Mouse (Mus musculus): Measurements from ENCODE around the gene Pacs2.

Pacs2 gene

DNA sequence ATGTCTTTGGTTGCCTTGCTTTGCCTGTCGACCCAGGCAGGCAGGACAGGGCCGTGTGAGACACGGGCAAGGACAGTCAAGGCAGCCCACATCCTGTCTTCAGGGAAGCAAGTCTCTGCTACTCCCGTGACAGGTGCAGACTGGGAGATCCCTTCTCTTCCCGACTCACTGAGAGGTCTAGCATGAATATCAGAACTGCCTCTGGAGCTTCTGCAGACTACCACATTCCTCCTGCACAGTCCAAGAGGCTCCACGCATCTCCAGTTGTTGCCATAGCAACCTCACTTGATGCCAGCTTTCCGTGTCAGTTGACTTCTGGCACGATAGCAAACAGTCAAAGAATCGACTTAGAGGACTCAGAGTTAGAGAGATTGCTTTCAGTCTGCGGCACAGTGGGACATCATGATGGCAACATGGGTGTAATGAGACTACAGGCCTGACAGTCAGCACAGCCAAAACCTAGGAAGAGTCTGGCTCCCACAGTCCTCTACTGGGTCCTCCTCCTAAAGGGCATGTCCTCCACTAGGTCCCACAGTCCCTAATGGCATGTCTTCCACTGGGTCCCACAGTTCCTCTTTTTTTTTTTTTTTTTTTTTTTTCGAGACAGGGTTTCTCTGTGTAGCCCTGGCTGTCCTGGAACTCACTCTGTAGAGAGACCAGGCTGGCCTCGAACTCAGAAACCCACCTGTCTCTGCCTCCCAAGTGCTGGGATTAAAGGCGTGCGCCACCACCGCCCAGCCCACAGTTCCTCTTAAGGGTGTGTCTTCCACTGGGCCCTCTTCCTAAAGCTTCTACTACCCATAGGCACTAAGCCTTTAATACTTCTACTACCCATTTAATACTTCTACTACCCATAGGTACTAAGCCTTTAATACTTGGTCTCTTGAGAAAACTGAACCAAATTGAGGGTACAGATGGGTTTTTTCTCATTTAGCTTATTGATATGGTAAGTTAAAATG, 27.5 kb downstream of the Pacs2 start:
- DNase-seq (ENCODE audit: extremely low spot score, low read depth, low spot score), result no peak

DNA sequence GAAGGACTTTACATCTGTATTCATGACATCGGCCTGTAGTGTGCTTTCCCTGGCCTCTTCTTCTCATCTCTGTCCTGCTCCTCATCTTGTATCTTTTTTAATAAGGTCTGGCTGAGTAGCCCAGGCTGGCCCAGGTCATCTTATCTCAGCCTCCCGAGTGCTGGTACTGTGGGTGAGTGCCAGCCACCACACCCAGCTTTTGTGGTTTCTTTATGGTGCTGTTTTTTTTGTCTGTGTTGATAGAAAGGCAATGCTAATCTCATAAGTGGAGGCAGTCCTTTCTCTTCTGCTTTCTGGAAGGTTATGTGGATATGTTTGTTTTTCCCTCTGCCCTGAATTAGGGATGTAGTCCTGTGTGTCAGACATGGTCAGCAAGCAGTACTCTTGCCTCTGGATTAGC, 28.2 kb downstream of the Pacs2 start:
- no peak for DNase-seq (ENCODE audit: extremely low spot score, low read depth, low spot score)

DNA sequence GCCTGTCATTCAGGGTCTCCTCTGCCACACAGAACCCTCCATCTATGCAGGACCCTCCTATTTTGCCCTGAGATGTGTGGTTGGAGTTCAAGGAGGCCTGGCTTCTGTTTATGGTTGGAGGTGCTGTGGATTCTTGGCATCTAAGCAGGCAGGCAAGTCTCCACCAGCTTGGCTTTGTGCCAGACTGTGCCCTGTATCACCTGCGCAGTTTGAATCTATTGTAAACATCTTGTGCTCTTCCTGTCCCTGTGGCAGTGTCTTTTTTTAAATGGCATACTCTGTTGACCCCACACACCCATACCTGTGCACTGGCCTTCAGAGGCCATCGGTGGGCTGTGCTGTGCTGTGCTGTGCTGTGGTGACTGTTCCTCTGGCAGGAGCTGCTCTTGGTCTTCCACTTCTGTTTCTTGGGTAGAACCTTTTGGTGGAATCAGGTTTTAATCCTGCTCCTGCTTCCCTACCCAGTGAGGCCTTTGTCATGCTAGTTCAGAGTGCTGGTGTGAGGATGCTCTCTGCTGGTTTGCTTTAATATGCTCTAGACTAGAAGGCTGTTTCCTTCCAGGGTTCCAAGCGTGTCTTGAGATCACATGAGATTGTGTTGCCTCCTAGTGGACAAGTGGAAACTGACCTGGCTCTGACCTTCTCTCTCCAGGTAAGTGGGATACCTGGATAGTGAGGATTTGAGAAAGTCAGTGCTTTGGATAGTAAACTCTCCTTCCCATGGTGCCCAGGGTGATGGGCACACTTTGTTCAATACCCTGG, 30.8 kb downstream of the Pacs2 start:
- peak; percentile 2 for DNase-seq (ENCODE audit: extremely low spot score, low read depth, low spot score)

DNA sequence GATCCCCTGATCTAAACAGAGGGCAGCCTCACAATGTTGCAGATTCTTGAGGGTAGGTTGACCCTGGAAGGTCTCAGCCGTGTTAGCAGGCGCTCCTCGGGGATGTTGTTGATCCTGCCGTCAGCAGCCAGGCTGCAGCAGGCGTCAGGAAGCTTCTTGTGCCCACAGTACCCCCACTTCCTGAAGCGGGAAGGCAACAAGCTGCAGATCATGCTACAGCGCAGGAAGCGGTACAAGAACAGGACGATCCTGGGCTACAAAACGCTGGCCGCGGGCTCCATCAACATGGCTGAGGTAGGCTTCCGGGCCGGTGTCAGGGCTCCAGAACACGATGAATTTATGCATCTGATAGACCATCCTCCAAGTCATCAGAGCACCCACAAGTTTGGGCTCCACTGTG, 32.6 kb downstream of the Pacs2 start:
- no peak for DNase-seq (ENCODE audit: extremely low spot score, low read depth, low spot score)

DNA sequence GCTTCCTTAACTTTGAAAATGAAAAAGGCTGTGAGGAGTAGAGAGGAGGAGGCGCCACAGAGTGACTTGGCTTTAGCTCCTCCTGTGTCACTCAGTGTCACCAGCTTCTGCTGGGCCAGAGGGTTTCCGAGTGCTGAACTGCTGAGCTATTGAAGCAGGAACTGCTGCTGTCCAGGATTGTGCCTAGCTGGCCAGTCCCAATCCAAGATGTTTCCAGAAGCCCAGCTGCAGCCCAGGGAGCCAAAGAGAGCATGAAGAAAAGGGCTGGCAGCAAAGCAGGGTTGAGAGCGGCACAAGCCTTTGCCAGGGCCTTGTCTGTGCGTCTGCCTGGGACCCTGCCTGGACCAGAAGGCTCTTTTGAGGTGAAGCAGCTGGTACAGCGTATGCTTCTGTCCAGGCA, 33.8 kb downstream of the Pacs2 start:
- no peak for DNase-seq (ENCODE audit: extremely low spot score, low read depth, low spot score)

DNA sequence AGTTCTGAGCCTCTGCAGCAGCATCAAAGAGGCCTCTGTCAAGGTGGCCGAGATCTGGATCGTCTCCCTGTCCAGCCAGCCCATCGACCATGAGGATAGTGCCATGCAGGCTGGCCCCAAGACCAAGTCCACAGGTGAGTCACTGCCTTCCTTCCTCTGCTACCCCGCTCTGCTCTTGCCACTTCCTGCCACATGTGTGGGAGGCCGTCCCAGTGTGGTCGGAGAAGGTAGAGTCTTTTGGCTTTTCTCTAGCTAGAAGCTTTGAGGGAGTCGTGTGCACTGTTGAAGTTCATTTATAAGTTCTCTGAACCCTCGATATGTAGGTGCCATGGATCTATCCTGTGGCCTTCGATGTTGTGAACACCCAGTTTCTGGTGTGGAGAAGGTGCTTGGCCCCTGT, 35.5 kb downstream of the Pacs2 start:
- DNase-seq (ENCODE audit: extremely low spot score, low read depth, low spot score), result no peak

DNA sequence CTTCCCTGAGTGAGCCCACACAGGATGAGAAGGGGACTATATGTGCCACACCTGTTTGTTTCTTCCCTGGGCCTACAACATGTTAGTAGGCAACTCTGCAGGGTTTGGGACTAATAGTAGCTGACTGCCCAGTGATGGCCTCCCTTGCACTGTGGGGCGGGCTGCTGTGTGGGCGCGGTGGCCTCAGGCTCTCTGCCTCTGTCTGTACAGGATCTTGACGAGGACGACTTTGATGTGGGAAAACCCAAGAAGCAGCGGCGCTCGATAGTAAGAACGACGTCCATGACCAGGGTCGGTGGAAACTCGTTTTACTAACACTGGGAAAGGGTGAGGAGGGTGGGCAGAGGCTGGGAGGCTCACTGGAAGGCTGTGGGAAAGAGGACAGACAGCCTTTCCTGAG, 36.4 kb downstream of the Pacs2 start:
- DNase-seq (ENCODE audit: extremely low spot score, low read depth, low spot score), result no peak

DNA sequence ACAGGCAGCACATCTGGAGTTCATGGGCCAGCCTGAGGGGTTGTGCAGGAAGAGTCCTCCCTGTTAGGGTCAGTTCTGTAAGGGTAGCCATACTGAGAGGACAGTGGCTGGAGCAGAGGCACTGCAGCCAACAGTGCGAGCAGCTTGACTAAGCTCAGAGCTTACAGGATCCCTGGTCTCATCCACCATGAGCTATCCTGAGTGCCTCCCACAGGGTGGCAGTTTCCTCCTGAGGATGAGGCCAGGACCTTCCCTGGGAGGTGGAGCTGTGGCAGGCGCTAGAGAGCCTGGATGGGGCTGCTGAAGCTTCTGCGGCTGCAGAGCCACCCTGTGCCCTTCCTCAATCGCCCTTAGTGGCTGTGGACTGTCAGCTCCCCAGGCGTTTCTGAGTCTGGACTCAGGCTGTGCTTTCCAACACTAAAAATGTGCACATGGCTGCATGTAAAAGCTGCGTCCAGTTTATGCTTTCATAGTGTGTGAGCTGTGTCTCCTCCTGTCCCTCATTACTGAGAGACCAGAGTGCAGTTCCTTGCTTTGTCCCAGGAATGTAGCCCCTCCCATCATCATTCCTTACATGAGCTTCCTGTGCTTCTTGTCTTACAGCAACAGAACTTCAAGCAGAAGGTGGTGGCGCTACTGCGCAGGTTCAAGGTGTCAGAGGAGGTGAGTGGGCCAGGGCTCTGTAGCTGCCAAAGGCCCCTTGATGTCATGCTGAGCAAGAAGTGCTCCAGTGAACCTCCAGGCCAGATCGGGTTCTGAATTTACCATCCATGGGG, 37.5 kb downstream of the Pacs2 start:
- no peak for DNase-seq (ENCODE audit: extremely low spot score, low read depth, low spot score)

DNA sequence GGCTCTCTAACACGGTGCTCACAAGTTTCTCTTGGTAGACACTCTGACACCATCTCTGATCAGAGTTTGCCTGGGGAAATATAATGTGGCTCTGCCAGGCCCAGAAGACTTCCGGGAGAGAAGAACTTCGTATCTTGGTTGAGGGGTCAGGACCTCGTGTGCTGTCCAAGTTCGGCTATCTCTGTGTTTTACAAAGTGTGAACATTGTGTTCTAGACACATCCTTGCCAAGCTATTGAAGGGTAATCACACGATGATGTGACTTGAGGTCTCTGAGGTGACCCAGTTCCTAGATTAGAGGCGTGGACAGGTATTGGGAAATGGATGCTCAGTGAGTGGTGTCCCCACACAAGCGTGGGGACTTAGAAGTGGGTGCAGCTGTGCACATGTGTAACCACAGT, 41.8 kb downstream of the Pacs2 start:
- DNase-seq (ENCODE audit: extremely low spot score, low read depth, low spot score), result no peak

DNA sequence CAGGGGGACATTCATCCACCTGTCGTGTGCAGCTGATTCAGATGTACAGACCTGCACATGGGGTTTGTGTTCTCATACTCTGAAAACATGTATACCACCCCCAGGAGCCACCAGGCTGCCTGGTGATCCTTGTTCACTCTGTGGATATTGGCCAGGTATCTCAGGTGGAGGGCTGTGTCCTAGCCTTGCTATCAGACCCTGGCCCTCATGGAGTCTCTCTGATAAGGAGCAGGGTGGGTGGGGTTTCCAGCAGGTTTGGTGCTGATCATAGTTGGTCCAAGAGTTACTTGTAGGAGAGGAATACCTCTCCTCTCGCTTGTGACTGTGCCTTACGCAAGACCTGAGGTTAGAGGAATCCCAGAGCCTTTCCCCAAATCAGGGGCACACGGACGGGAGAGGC, 45.9 kb downstream of the Pacs2 start:
- DNase-seq (ENCODE audit: extremely low spot score, low read depth, low spot score), result no peak

DNA sequence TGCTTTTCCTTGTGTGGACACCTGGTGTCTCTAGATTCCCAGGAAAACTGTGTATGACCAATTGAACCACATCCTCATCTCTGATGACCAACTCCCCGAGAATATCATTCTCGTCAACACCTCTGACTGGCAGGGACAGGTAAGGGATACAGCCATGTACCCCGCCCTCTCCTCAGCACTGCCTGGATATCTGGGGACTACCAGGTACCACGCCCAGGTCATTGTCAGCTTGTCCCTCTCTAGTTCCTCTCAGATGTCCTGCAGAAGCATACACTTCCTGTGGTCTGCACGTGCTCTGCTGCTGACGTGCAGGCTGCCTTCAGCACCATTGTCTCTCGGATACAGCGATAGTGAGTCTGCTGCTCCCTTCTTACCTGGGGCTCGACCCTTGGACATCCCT, 47.3 kb downstream of the Pacs2 start:
- DNase-seq (ENCODE audit: extremely low spot score, low read depth, low spot score), result no peak

DNA sequence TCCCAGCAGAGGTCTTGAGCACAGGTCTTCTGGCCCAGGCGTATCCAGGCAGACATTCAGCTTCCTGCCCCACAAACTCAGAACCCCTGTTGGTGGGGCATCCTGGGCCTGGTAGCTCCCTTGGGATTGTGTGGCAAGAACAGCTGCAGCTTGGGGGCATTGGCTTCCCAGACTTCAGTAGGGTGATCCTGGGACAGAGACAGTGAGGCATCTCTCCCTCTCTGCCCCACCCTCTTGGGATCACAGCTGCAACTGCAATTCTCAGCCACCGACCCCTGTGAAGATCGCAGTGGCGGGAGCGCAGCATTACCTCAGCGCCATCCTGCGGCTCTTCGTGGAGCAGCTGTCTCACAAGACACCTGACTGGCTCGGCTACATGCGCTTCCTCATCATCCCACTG, 47.9 kb downstream of the Pacs2 start:
- DNase-seq (ENCODE audit: extremely low spot score, low read depth, low spot score), result no peak

DNA sequence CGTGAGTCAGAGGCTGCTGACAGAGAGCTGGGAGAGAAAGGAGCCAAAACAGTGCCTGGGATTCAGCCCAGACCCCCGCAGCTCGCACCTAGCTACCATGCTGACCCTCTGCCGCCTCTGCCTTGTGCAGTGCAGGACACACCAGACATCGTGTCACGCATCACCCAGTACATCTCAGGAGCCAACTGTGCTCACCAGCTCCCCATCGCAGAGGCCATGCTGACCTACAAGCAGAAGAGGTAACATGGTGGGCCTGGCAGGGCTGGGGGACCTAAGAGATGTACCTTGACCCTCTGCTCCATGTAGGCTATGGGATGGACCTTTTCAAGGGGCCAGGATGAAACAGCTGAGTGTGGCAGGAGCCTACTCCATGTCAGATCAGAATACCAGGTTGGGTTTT, 49.4 kb downstream of the Pacs2 start:
- DNase-seq (ENCODE audit: extremely low spot score, low read depth, low spot score), result no peak

DNA sequence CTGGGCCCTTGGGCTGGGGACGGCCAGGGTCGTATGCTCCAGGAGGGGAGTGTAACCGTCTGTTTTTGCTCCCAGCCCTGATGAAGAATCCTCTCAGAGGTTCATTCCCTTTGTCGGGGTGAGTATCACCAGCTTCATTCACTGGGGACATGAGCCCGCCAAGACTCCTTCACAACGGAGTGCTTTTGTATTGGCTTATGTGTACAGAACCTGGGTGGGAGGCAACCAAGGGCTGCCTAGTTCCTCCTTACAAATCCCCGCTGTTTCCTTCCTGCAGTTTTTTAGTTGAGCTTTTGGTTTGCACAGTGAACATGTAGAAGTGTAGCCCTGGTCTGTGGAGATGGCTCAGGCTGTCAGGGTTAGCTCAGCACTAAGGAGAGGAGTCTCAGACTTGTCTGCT, 53.7 kb downstream of the Pacs2 start:
- no peak for DNase-seq (ENCODE audit: extremely low spot score, low read depth, low spot score)

DNA sequence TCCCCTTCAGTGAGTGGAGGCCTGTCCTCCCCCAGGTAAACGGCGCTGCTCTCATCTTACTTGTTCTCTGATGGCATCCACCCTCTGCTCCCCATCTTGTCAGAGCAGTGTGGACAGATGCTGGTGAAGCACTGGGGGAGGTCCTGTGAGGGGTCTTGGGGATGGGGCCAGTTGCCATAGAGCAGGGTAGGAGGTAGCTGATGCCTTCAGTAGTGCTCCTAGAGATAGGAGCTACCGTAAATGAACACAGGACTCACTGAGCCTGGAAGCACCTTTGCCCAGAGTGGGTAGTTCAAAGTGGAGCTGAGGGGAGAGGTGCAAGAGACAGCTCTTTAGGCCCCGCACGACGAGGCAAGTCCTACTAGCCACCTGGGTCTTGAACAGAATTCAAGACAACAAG, 55.1 kb downstream of the Pacs2 start:
- DNase-seq (ENCODE audit: extremely low spot score, low read depth, low spot score), result no peak

DNA sequence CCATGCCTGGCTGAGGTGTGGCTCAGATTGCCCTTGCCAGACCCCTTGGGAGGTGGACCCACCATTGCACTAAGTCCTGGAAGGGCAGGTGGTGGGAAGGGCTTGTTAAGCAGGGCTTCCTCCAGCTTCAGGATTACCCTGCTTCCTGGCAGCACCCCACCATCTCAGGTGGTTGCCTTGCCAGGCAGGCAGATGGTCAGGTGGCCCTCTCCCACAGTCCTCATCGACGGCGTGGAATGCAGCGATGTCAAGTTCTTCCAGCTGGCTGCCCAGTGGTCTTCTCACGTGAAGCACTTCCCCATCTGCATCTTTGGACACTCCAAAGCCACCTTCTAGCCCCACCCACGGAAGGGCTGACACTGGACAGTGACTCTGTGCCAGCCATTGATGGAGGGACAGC, 57.0 kb downstream of the Pacs2 start:
- no peak for DNase-seq (ENCODE audit: extremely low spot score, low read depth, low spot score)

DNA sequence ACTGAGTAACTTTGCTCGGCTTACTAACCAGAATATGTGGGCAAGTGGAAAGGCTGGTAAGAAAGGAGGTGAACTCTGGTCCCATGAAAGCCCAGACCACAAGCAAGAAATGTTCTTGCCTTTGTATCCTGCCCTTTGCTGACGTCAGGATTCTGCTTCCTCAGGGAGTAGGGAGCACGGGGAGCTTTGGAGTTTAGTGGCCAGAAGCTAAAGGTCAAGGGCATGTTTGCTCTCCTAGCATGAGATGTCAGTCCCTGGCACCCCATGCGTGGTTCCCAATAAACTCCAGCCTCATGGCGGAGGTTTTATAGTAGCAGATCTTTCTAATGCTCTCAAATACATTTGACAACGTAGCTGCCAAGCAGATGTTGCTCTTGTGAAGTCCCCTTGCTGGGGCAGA, 57.5 kb downstream of the Pacs2 start:
- no peak for DNase-seq (ENCODE audit: extremely low spot score, low read depth, low spot score)

DNA sequence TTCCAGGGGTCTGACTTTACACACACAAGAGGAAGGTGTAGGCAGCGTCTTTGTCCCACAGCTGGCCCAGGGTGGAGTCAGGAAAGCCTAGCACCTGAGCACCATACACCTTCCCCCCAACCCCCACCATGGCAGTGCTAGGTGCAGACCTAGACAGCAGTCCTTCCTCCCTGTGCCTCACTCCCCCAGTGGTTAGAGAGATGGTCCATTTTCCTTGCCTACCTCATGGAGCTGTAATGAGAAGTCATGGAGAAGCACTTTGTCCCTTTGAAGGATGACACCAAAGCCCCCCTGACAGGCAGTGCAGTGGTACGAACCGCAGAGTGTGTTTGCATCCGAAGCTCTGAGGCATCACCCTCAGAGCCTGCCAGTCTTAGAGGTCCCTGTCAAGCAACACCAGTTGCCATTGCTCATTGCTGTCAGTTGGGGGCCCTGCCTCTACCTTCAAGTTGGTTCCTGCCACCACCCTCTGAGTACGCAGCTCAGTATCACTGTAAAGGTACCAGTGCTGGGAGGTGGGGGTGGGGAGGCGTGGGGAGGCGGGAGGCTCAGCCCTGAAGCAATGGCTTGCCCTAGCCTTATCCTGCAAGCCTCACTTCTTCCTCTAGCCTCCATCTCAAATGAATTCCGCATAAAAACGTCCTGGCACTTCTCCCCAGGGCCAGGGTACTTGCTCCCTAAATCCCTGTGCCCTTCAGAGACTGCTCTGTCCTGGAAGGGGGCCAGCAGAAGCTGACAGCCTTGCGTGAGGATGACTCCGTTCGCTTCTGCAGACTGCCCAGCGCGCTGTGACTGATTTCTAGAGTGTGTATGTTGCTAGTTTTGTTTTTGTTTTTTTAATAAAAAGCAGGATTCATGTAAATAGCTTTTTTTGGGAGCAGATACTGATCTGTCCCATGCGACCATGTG, 59.4 kb downstream of the Pacs2 start:
- no peak for DNase-seq (ENCODE audit: extremely low spot score, low read depth, low spot score)

DNA sequence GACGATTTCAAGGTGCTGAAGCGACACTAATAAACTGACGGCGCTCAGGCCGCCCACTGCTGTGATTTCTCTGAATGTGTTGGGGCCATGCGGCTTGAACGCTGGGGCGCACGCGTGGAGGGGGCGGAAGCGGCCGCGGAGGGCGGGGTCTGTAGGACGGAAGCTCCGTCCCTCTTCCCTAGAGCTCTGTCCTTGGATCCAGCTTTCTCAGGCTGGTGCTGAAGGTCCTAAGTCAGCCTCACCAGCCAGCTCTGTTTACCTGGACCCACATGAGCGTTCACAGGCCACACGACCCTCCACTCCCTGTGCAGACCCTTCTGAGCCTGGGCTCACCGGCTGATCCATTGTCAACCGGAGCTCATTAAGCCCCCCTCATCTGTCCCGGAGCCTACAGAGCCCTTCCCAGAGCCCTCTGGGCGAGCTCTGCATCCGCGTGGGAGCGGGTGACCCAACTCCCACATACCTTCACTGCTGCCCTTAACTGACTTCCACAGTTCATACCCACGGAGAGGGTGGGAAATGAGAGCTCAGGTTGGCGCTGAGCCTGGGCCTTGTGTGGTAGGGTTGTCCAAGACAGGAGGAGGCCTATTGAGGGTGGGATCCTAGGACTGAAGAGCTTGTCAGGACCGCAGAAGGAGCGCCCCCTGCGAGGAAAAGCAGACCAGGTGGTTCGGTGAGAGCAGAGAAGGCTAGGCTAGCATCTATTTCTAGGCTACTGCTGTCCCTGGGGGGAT, 60.2 kb downstream of the Pacs2 start, which contains the start of gene Tex22:
Tex22 (plus strand) TSS at position 174 of the 734 bp plus-strand sequence.
- DNase-seq (ENCODE audit: extremely low spot score, low read depth, low spot score), result no peak

DNA sequence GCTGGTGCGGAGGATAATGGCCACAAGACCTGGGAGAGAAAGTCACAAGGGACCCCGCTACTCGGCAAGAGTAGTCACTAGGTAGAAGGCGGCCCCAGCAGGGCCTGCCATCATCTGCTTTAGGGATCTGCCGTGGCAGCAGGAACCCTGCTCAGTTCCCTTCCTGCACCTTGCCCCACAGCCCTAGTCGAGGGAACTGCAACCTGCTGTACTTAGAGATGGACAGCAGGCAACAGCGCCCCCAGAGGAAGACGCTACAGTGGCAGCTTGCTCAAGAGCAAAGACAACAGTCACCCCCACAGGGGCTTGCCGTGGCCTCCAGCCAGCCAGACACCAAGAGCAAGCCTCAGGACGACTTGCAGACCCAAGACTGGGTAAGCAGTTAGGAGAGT, 60.8 kb downstream of the Pacs2 start:
- DNase-seq (ENCODE audit: extremely low spot score, low read depth, low spot score), result peak; percentile 68

Measured in hindlimb bud, embryonic 11.5 days (tissue).